Mouse (Mus musculus): ENCODE data around the gene Paqr4.

Paqr4 gene

GRCm38 (mm10) chr17:23725477-23725876 lies 15.2 kb downstream of the Paqr4 start:
- no peak for DNase-seq

- DNase-seq, result no peak
These were observed 18.1 kb downstream of the Paqr4 start, which contains the start of gene 1520401A03Rik for GRCm38 (mm10) chr17:23722376-23723125. Gene 1520401A03Rik (minus strand): TSS chr17:23722783.

GRCm38 (mm10) chr17:23721886-23722285 lies 18.8 kb downstream of the Paqr4 start:
- DNase-seq, result no peak

GRCm38 (mm10) chr17:23719455-23719854 lies 21.2 kb downstream of the Paqr4 start:
- no peak for DNase-seq

- DNase-seq, result no peak
These were observed 23.7 kb downstream of the Paqr4 start for GRCm38 (mm10) chr17:23717003-23717402.

- peak; percentile 89 to 91 for DNase-seq
These were observed 34.5 kb downstream of the Paqr4 start for GRCm38 (mm10) chr17:23706212-23706611.

- DNase-seq, result peak in 1 of 2 experiments; percentile 10
These were observed 35.1 kb downstream of the Paqr4 start for GRCm38 (mm10) chr17:23705525-23706104.

GRCm38 (mm10) chr17:23704741-23705140 lies 35.9 kb downstream of the Paqr4 start:
- peak; percentile 13 to 43 for DNase-seq

- no peak for DNase-seq
These were observed 37.4 kb downstream of the Paqr4 start for GRCm38 (mm10) chr17:23703301-23703700.

GRCm38 (mm10) chr17:23700079-23700478 lies 40.6 kb downstream of the Paqr4 start:
- peak; percentile 94 to 97 for DNase-seq

- DNase-seq, result peak; percentile 75 to 83
These were observed 41.3 kb downstream of the Paqr4 start for GRCm38 (mm10) chr17:23699131-23700077.

GRCm38 (mm10) chr17:23695801-23696200 lies 44.9 kb downstream of the Paqr4 start:
- no peak for DNase-seq

- DNase-seq, result no peak
These were observed 46.2 kb downstream of the Paqr4 start for GRCm38 (mm10) chr17:23694491-23694890.

Data from cerebellum, postnatal 25 days (tissue).